Mouse (Mus musculus) urinary bladder, adult 2 months (tissue): ENCODE measurements around the gene Ifrd2. TPM values are rescaled to one million over a fixed set of nuclear protein-coding genes. Genes with fewer than 3 reads are reported as not detected.
"Not testable (repeated sequence)": the region's sequence is repeated elsewhere in the genome, so short reads cannot be mapped to it uniquely, and the experiment has no call there.

ENCODE experiments used
- DNase-seq: peaks from one replicate; pipeline ENCODE4 v3.0.0; 2022; ENCODE audit warnings: low spot score
- polyA plus RNA-seq: library from polyadenylated mRNA; depleted of rRNA; stranded (reverse); fragments of >200 nt; gene quantifications from 2 replicates; pipeline ENCODE4 v1.2.3, GENCODE M21; 2012

Gene Ifrd2
- polyA plus RNA-seq, 1 experiment = 36.0 TPM

- no peak for DNase-seq
Measured at GRCm38 (mm10) chr9:107551890-107552355, 35.5 kb upstream of the Ifrd2 start.

- no peak for DNase-seq
Measured at GRCm38 (mm10) chr9:107552690-107553393, 34.6 kb upstream of the Ifrd2 start.

- DNase-seq = no peak
Measured at GRCm38 (mm10) chr9:107553541-107554318, 33.7 kb upstream of the Ifrd2 start.

- peak; percentile 92 for DNase-seq
Measured at GRCm38 (mm10) chr9:107554319-107554825, 33.1 kb upstream of the Ifrd2 start.

- DNase-seq = no peak
Measured at GRCm38 (mm10) chr9:107555031-107555457, 32.4 kb upstream of the Ifrd2 start.

- DNase-seq = no peak
Measured at GRCm38 (mm10) chr9:107555701-107556100, 31.7 kb upstream of the Ifrd2 start.

GRCm38 (mm10) chr9:107556346-107556745, 31.1 kb upstream of the Ifrd2 start:
- no peak for DNase-seq

- DNase-seq = peak; percentile 81
Measured at GRCm38 (mm10) chr9:107563029-107563581, 24.3 kb upstream of the Ifrd2 start, which contains the start of gene Tusc2. Tusc2 (plus strand) TSS chr9:107563255.

GRCm38 (mm10) chr9:107565556-107565955, 21.9 kb upstream of the Ifrd2 start:
- not testable (repeated sequence) for DNase-seq

- DNase-seq = peak; percentile 74
Measured at GRCm38 (mm10) chr9:107566041-107566709, 21.3 kb upstream of the Ifrd2 start.

- no peak for DNase-seq
Measured at GRCm38 (mm10) chr9:107566855-107567254, 20.6 kb upstream of the Ifrd2 start.

GRCm38 (mm10) chr9:107567702-107568319, 19.6 kb upstream of the Ifrd2 start, which contains the start of gene Hyal2:
Hyal2 (plus strand) TSS chr9:107567945.
- DNase-seq = no peak

- DNase-seq = peak; percentile 79
Measured at GRCm38 (mm10) chr9:107568331-107569261, 18.8 kb upstream of the Ifrd2 start.

- no peak for DNase-seq
Measured at GRCm38 (mm10) chr9:107569270-107569669, 18.2 kb upstream of the Ifrd2 start.

GRCm38 (mm10) chr9:107570016-107570415, 17.4 kb upstream of the Ifrd2 start:
- DNase-seq = no peak

- DNase-seq = no peak
Measured at GRCm38 (mm10) chr9:107570845-107571244, 16.6 kb upstream of the Ifrd2 start.

- no peak for DNase-seq
Measured at GRCm38 (mm10) chr9:107571534-107572326, 15.7 kb upstream of the Ifrd2 start.

- no peak for DNase-seq
Measured at GRCm38 (mm10) chr9:107572327-107572662, 15.1 kb upstream of the Ifrd2 start.

GRCm38 (mm10) chr9:107573774-107574173, 13.7 kb upstream of the Ifrd2 start:
- DNase-seq = not testable (repeated sequence)
